Mouse (Mus musculus) midbrain, embryonic 13.5 days (tissue): ENCODE data around the gene Slc25a23. TPM values are rescaled to one million over a fixed set of nuclear protein-coding genes. Genes with fewer than 3 reads are reported as not detected.

ENCODE experiments used
- ATAC-seq: fragments of 200-750 bp; cut with Nextera tagmentation; 2 replicates; pipeline ENCODE4 v1.8.0; 2017; ENCODE audit warnings: mild to moderate bottlenecking, moderate TSS enrichment, moderate library complexity
- H3K27ac ChIP-seq: fragments of 300-500 bp; sonication (generic); 2 replicates; pipeline ENCODE4 v1.5.1; 2015; ENCODE audit warnings: inconsistent platforms, mild to moderate bottlenecking, moderate library complexity
- H3K27me3 ChIP-seq: fragments of 300-500 bp; sonication (generic); 2 replicates; pipeline ENCODE4 v1.6.1; 2015; ENCODE audit warnings: mild to moderate bottlenecking, inconsistent platforms
- H3K36me3 ChIP-seq: fragments of 300-500 bp; sonication (generic); 2 replicates; pipeline ENCODE4 v1.6.1; 2015; ENCODE audit warnings: mild to moderate bottlenecking, inconsistent platforms
- H3K4me1 ChIP-seq: fragments of 300-500 bp; sonication (generic); replicated peaks from 2 replicates; pipeline ENCODE4 v1.6.1; 2015; ENCODE audit warnings: inconsistent platforms
- H3K4me2 ChIP-seq: fragments of 300-500 bp; sonication (generic); replicated peaks from 2 replicates; pipeline ENCODE4 v1.6.1; 2015; ENCODE audit warnings: moderate library complexity, mild to moderate bottlenecking, inconsistent platforms
- H3K4me3 ChIP-seq: fragments of 300-500 bp; sonication (generic); replicated peaks from 2 replicates; pipeline ENCODE4 v1.5.1; 2015; ENCODE audit warnings: mild to moderate bottlenecking, inconsistent platforms
- H3K9ac ChIP-seq: fragments of 300-500 bp; sonication (generic); replicated peaks from 2 replicates; pipeline ENCODE4 v1.6.1; 2015; ENCODE audit warnings: mild to moderate bottlenecking, inconsistent platforms
- H3K9me3 ChIP-seq: fragments of 300-500 bp; sonication (generic); 2 replicates; pipeline ENCODE4 v1.6.1; 2016; ENCODE audit warnings: mild to moderate bottlenecking, inconsistent platforms
- WGBS: fragments of 180-500 bp; shearing (Covaris S2); methylation state at CpG from one replicate; pipeline ENCODE4 v1.1.7; 2015; 5-methylcytosine and 5-hydroxymethylcytosine counted together
- polyA plus RNA-seq: library from polyadenylated mRNA; unstranded; fragments of >200 nt; fragmentation: Nextera tagmentation; extraction: Ambion mirVana; gene quantifications from 2 replicates; pipeline ENCODE4 v1.2.1, GENCODE M21; 2015

Slc25a23 gene
- polyA plus RNA-seq, 1 experiment from 2014 or later, result 26.9 TPM

DNA sequence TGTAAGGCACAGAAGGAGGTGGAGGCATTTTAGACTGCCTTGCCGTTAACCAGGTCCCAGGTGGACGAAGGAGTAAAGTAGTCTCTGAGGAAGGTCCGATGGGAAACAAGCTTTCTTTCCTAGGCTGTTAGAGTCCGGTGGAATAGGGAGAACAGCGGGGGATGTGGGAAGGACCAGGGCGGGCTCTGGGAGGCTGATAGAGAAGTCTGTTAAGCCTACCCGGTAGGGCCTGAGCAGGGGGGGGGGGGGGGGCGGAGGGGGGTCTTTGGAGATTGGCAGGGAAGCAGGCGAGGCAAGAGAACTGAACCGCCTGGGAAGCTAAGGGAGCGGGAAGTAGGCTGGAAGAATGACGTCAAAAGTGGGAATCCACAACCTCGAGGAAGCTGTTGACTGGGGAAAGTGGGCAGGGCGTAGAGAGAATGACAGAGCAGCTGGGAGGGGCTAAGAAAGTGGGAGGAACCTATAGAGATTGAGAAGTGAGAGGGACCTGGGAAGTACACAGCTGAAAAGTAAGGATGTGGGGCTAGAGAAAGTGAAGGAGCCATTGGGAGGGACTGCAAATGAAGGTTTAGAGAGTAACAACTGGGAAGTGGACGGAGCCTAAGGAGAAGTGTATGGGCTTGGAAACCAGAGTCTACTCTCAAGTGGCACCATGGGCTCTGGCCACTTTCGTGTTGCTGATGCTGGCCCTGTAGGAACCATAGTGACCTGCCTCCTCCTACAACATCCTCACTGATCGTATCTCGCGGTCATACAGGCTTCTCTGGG lies 36.4 kb upstream of the Slc25a23 start:
- Histone ChIP-seq H3K36me3 (no peaks in the 10 kb centered on the region), H3K27ac (no peak overlapping the region), H3K4me1 (peaks cover 7% of the 10 kb centered on the region), H3K4me2 (peak overlapping the region; percentile 38), H3K27me3 (peaks cover 7% of the 10 kb centered on the region), H3K9me3 (no peaks in the 10 kb centered on the region), H3K9ac (no peak overlapping the region), H3K4me3 (peak overlapping the region; percentile 17)
- 1% methylated on average over 18 of the region's 19 CpGs for WGBS
- ATAC-seq, result peak; percentile 68

DNA sequence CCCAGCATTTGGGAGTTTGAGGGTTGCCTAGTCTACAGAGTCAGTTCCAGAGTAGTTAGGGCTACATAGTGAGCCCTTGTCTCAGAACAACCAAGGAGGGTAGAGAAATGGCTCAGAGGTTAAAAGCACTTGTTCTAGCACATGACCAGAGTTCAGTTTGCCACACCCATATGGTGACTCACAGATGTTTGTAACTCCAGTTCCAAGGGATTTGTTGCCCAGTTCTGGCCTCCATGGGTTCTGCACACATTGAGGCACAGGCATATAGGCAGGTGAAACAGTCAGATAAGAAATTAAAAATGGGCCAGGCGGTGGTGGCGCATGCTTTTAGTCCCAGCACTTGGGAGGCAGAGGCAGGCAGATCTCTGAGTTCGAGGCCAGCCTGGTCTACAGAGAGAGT lies 34.6 kb upstream of the Slc25a23 start:
- no peaks in the 10 kb centered on the region for H3K36me3 ChIP-seq
- ATAC-seq, result no peak
- 89% methylated on average over 3 of the region's 3 CpGs for WGBS
- H3K9ac ChIP-seq, result no peak overlapping the region
- no peak overlapping the region for H3K4me2 ChIP-seq
- peaks cover 7% of the 10 kb centered on the region for H3K27me3 ChIP-seq
- H3K27ac ChIP-seq, result no peak overlapping the region
- no peaks in the 10 kb centered on the region for H3K9me3 ChIP-seq
- H3K4me3 ChIP-seq, result no peak overlapping the region
- peaks cover 7% of the 10 kb centered on the region for H3K4me1 ChIP-seq

DNA sequence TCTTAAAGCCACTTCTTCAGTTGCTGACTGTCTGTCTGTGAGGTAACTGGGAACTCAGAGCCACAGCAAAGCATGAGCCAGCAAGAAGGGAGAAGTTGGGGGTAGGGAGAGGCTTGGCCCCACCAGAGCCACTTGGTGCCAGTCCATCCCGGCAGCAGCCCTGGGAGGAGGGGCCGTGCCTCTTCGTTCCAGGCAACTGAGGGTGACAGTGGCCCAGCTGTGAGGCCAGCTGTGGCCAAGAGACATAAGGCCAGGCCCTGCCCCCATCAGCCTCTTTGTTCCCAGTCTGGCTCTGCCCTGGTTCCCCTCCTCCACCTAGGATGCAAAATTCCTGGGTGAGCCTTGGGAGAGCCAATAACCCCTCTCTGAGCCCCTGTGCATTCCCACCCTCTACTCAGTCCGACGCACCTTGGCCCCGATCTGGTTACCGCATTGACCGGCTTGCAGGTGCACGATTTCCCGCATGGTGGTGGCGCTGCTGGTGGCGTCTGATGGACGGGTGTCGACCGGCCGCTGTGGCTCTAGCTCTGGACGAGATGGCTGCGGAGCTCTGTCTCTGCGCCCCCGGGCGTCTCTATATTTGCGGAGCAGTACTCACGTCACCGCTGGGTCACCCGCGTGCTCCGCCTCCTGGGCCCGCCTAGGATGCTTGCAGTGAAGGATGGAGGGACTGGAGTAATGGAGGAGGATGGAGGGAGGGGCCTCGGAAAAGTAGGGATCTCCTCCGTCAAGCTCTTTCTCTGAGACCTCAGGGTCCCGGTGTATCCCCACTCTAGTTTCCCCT lies 27.6 kb upstream of the Slc25a23 start, which contains the start of gene Tubb4a:
Gene Tubb4a (minus strand): TSS at position 734 of the 784 bp plus-strand sequence.
- peak; percentile 96 for ATAC-seq
- under 1% methylated on average over 31 of the region's 31 CpGs for WGBS

DNA sequence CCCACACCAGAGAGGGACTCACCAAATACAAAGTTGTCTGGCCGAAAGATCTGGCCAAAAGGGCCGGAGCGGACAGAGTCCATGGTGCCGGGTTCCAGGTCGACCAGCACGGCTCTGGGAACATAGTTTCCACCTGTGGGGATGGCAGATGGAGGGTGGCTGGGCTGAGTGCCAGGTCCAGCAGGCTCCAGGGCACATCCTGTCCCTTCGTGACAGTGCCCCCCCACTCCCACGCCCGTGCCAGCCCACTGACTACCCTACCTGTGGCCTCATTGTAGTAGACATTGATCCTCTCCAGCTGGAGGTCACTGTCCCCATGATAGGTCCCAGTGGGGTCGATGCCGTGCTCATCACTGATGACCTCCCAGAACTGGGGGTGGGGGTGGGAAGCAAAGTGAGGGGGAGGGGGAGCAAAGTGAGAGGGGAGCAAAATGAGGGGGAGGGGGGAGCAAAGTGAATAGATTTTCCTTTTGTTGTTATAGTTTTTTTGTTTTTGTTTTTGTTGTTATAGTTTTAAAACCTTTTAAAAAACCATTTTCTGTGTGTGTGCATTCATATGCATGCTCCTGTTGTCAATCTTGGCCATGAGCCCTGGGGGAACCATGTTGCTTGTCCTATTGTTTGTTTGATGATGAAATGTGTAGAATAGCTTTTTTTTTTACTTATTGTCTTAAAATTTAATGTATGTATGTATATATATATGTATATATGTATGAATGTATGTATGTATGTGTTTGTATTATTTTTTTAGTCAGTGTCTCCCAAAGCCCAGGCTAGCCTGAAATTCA lies 26.5 kb upstream of the Slc25a23 start:
- Histone ChIP-seq H3K36me3 (peaks cover 40% of the 10 kb centered on the region), H3K9me3 (no peaks in the 10 kb centered on the region), H3K4me1 (peaks cover 34% of the 10 kb centered on the region), H3K4me3 (peak overlapping the region; percentile 60), H3K9ac (0 out of 2 replicates have a peak overlapping the region, but pooled peaks have one; percentile 84), H3K27me3 (no peaks in the 10 kb centered on the region), H3K4me2 (peak overlapping the region; percentile 68), H3K27ac (no peak overlapping the region)
- WGBS, result 93% methylated on average over 11 of the region's 11 CpGs
- ATAC-seq, result no peak

More for the DNA sequence above, 27.6 kb upstream of the Slc25a23 start, which contains the start of gene Tubb4a:
- Histone ChIP-seq H3K36me3 (peaks cover 31% of the 10 kb centered on the region), H3K4me2 (peak within 1 kb of the TSS; percentile 68), H3K27me3 (no peaks in the 10 kb centered on the region), H3K9ac (peak within 1 kb of the TSS; percentile 84), H3K4me3 (peak within 1 kb of the TSS; percentile 60), H3K27ac (peak within 1 kb of the TSS; percentile 85), H3K9me3 (no peaks in the 10 kb centered on the region), H3K4me1 (peaks cover 34% of the 10 kb centered on the region)

DNA sequence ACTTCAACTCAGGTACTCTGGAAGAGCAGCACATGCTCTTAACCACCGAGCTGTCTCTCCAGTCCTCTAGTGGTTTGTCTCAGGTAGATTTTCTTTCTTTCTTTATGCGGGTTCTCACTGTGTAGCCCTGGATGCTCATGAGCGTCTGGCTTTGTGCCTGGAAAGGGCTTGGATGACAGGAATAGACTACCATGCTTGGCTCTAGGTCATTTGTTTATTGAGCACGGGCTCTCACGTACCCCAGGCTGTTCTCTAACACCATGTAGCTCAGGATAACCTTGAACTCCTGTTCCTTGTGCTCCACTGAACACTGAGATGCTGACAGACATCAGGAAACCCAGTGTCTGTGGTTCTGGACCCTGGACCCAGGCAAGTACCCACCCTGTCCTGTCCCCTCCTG lies 22.8 kb upstream of the Slc25a23 start:
- Histone ChIP-seq H3K4me3 (no peak overlapping the region), H3K9me3 (no peaks in the 10 kb centered on the region), H3K27ac (no peak overlapping the region), H3K36me3 (peaks cover 58% of the 10 kb centered on the region), H3K27me3 (no peaks in the 10 kb centered on the region), H3K4me1 (peaks cover 34% of the 10 kb centered on the region), H3K9ac (no peak overlapping the region), H3K4me2 (no peak overlapping the region)
- no peak for ATAC-seq
- WGBS, result 89% methylated on average over 5 of the region's 5 CpGs

DNA sequence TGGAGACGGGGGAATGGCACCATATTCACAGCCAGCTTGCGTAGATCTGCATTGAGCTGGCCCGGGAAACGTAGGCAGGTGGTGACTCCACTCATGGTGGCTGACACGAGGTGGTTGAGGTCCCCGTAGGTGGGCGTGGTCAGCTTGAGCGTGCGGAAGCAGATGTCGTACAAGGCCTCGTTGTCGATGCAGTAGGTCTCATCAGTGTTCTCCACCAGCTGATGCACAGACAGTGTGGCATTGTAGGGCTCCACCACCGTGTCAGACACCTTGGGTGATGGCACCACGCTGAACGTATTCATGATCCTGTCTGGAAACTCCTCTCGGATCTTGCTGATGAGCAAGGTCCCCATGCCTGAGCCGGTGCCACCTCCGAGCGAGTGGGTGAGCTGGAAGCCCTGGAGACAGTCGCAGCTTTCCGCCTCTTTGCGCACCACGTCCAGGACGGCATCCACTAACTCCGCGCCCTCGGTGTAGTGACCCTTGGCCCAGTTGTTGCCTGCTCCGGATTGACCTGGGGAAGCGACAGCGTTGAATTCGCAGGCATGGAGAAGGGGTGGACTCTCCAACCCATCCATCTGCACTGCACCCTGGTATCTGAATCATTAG lies 21.7 kb upstream of the Slc25a23 start:
- peaks cover 58% of the 10 kb centered on the region for H3K36me3 ChIP-seq
- H3K4me1 ChIP-seq, result peaks cover 27% of the 10 kb centered on the region
- H3K4me3 ChIP-seq, result no peak overlapping the region
- no peak overlapping the region for H3K27ac ChIP-seq
- H3K4me2 ChIP-seq, result no peak overlapping the region
- no peaks in the 10 kb centered on the region for H3K9me3 ChIP-seq
- H3K27me3 ChIP-seq, result no peaks in the 10 kb centered on the region
- no peak overlapping the region for H3K9ac ChIP-seq
- 95% methylated on average over 31 of the region's 31 CpGs for WGBS
- ATAC-seq, result no peak

DNA sequence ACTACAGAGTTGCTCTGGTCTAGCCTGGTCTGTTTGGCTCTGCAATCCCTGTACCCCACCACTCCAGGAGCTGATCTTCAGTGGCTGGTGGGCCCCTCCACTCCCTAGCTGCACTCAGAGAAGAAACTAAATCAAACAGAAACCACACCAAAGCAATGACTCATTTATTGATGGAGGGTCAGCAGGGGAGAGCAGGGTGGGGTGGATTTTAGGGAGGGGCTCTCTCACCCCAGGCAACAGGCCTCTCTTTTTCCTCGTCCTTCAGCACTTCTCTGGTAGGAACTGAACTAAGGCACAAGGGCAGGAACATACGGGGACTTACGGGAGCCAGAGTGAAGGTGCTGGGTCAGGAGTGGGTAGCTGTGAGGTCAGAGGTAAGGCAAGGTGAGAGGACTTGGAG lies 20.3 kb upstream of the Slc25a23 start:
- 82% methylated on average over 3 of the region's 3 CpGs for WGBS
- H3K4me2 ChIP-seq, result no peak overlapping the region
- H3K9me3 ChIP-seq, result no peaks in the 10 kb centered on the region
- H3K27me3 ChIP-seq, result no peaks in the 10 kb centered on the region
- no peak overlapping the region for H3K9ac ChIP-seq
- H3K4me1 ChIP-seq, result peaks cover 17% of the 10 kb centered on the region; the same call in 1 of the 2 replicates
- no peak overlapping the region for H3K27ac ChIP-seq
- H3K4me3 ChIP-seq, result no peak overlapping the region
- ATAC-seq, result no peak
- peaks cover 50% of the 10 kb centered on the region for H3K36me3 ChIP-seq

DNA sequence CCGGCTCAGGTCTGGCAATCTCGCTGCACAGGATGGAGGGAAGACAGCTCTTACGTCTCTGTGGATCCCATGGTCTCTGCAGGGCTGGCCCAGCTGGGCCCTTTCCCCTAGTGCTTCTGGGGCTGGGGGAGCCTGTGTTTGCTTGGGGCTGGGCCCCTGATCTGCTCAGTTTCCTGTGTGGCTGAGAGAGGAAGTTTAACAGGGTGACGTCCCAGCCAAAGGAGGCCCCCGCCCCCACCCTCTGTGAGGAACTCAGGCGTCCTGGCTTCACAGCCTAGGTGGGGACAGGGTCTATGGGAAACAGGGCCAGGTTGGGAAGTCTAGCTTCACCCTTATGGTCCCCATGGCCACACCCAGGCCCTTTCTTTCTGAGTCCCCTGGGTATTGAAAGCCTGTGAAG lies 18.7 kb upstream of the Slc25a23 start, which contains the start of gene Dennd1c:
Gene Dennd1c (minus strand): TSS at position 179 of the 400 bp plus-strand sequence.
- Histone ChIP-seq H3K9me3 (no peaks in the 10 kb centered on the region), H3K27me3 (no peaks in the 10 kb centered on the region), H3K9ac (no peak within 1 kb of the TSS), H3K4me1 (peaks cover 2% of the 10 kb centered on the region; the same call in 1 of the 2 replicates), H3K27ac (no peak within 1 kb of the TSS), H3K4me2 (no peak within 1 kb of the TSS), H3K4me3 (no peak within 1 kb of the TSS), H3K36me3 (peaks cover 35% of the 10 kb centered on the region)
- 50% methylated on average over 6 of the region's 6 CpGs for WGBS
- ATAC-seq, result peak; percentile 40; the same call in 1 of the 2 replicates

DNA sequence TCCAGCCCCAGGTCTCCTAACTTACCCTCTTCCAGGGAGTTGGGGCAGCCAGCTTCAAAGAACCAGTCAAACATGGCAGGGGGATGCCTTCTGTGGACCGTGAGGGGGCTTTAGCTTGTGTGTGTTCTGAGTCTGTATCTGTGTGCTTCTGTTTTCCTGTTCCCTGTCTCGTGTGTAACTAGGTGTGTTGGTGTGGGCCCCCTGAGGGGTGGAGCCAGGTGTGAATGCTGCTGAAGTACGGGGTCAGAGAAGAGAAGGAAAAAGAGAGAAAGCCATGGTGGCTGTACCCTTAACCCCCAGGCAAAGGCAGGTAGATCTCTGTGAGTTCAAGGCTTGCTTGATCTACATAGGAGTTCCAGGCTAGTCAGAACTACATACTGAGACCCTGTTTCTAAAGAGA lies 17.3 kb upstream of the Slc25a23 start:
- 59% methylated on average over 3 of the region's 3 CpGs for WGBS
- Histone ChIP-seq H3K27me3 (no peaks in the 10 kb centered on the region), H3K9ac (no peak overlapping the region), H3K27ac (no peak overlapping the region), H3K4me2 (no peak overlapping the region), H3K9me3 (no peaks in the 10 kb centered on the region), H3K4me3 (no peak overlapping the region), H3K4me1 (no peaks in the 10 kb centered on the region), H3K36me3 (peaks cover 25% of the 10 kb centered on the region)
- no peak for ATAC-seq

DNA sequence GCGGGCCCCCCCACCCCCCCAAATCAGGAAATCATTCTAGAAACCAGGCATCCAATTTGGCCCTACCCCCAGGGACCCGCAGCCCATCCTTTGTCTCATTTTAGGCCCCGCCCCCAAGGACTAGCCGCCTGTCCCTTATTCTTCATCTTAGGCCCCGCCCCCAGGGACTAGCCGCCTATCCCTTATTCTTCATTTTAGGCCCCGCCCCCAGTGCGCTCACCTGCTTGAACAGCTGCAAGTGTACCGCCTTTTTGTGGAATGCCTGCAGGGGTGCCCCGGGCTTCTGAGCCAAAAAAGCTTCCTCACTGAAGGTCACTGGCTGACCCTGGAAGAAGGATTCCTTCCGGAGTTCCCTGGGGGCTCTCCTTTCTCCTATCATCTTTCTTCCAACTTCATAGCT lies 11.0 kb upstream of the Slc25a23 start:
- ATAC-seq, result 0 out of 2 replicates have a peak, but pooled peaks have one; percentile 13
- H3K27me3 ChIP-seq, result 0 out of 2 replicates have a peak, but pooled peaks cover 3% of the 10 kb centered on the region
- peak overlapping the region; percentile 22 for H3K4me3 ChIP-seq
- H3K36me3 ChIP-seq, result no peaks in the 10 kb centered on the region
- H3K27ac ChIP-seq, result no peak overlapping the region
- H3K4me2 ChIP-seq, result peak overlapping the region; percentile 33
- no peak overlapping the region for H3K9ac ChIP-seq
- H3K4me1 ChIP-seq, result peaks cover 5% of the 10 kb centered on the region; the same call in 1 of the 2 replicates
- 3% methylated on average over 11 of the region's 11 CpGs for WGBS
- no peaks in the 10 kb centered on the region for H3K9me3 ChIP-seq

DNA sequence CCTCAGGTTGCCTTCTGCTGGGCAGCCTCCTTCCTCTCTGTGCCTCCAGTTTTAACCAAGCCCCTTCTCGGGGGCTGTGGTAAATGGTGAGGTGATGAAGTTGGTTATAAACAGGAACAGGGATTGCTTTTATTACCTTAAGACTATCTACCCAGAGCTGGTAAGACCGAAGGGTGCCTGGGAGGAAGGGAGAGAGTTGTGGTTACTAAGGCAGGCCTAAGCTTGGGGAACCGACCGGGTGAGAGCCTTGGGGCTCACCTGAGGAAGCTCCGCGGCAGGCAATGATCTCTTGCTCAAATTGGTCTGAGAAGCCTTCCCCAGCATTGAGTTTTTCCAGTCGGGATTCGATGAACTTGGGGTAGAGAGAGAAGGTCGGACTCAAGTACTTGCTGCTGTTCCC lies 10.6 kb upstream of the Slc25a23 start:
- H3K27ac ChIP-seq, result no peak overlapping the region
- H3K36me3 ChIP-seq, result no peaks in the 10 kb centered on the region
- H3K27me3 ChIP-seq, result 0 out of 2 replicates have a peak, but pooled peaks cover 3% of the 10 kb centered on the region
- ATAC-seq, result peak; percentile 38; the same call in 1 of the 2 replicates
- H3K4me2 ChIP-seq, result peak overlapping the region; percentile 33
- H3K9ac ChIP-seq, result no peak overlapping the region
- H3K4me3 ChIP-seq, result peak overlapping the region; percentile 22
- peaks cover 5% of the 10 kb centered on the region; the same call in 1 of the 2 replicates for H3K4me1 ChIP-seq
- 13% methylated on average over 9 of the region's 9 CpGs for WGBS
- H3K9me3 ChIP-seq, result no peaks in the 10 kb centered on the region
